Mouse (Mus musculus): Measurements from ENCODE around the gene BC037034. TPM values are rescaled to one million over a fixed set of nuclear protein-coding genes. Genes with fewer than 3 reads are reported as not detected.
A peak's percentile ranks its signal among the peaks of the same experiment; 100 is the strongest.

BC037034 gene
- polyA plus RNA-seq, 1 experiment from 2014 or later = 6.8 TPM

- ATAC-seq (replicated peaks; ENCODE audit: low FRiP score) (no peak), DNase-seq (ENCODE audit: low spot score) (no peak)
- Histone ChIP-seq H3K4me3 (ENCODE audit: low read depth, low read length) (peak overlapping the region; percentile 61), H3K4me2 (peak overlapping the region; percentile 91), H3K36me3 (ENCODE audit: control insufficient read depth, insufficient read depth, low read length) (no peaks in the 10 kb centered on the region; the same call in 1 of the 2 replicates), H3K9ac (ENCODE audit: low read depth, low read length) (peak overlapping the region; percentile 9; the same call in 1 of the 2 replicates), H3K27me3 (replicated peaks; ENCODE audit: control insufficient read depth, insufficient read depth, low read length) (peaks cover 14% of the 10 kb centered on the region), H3K27ac (ENCODE audit: low read depth, low read length) (no peak overlapping the region), H3K4me1 (replicated peaks; ENCODE audit: control insufficient read depth, insufficient read depth, low read length) (peaks cover 4% of the 10 kb centered on the region), H3K9me3 (ENCODE audit: control insufficient read depth, low read length) (no peaks in the 10 kb centered on the region)
- 21% methylated on average over 26 of the region's 26 CpGs for WGBS
These were observed 16.6 kb upstream of the BC037034 start for GRCm38 (mm10) chr5:138280425-138280768.

- H3K4me1 ChIP-seq (replicated peaks; ENCODE audit: control insufficient read depth, insufficient read depth, low read length) = peaks cover 4% of the 10 kb centered on the region
- H3K4me3 ChIP-seq (ENCODE audit: low read depth, low read length) = peak within 1 kb of the TSS; percentile 61
- no peaks in the 10 kb centered on the region for H3K9me3 ChIP-seq (ENCODE audit: control insufficient read depth, low read length)
- H3K27me3 ChIP-seq (replicated peaks; ENCODE audit: control insufficient read depth, insufficient read depth, low read length) = peaks cover 18% of the 10 kb centered on the region
- H3K27ac ChIP-seq (ENCODE audit: low read depth, low read length) = no peak within 1 kb of the TSS
- ATAC-seq (replicated peaks; ENCODE audit: low FRiP score) (peak; percentile 99), DNase-seq (ENCODE audit: low spot score) (peak; percentile 96)
- no peaks in the 10 kb centered on the region; the same call in 1 of the 2 replicates for H3K36me3 ChIP-seq (ENCODE audit: control insufficient read depth, insufficient read depth, low read length)
- peak within 1 kb of the TSS; percentile 65 for H3K9ac ChIP-seq (ENCODE audit: low read depth, low read length)
- H3K4me2 ChIP-seq = peak within 1 kb of the TSS; percentile 91
- WGBS = under 1% methylated on average over 56 of the region's 56 CpGs
These were observed 16.0 kb upstream of the BC037034 start, which contains the start of the genes Gm43720, Gpc2 and Stag3 for GRCm38 (mm10) chr5:138279585-138280424. TSS of gene Gm43720 (minus strand) at chr5:138279958. TSS of gene Gpc2 (minus strand) at chr5:138280005. TSS of gene Stag3 (plus strand) at chr5:138280240.

GRCm38 (mm10) chr5:138277994-138278393 lies 14.2 kb upstream of the BC037034 start:
- Histone ChIP-seq H3K4me1 (replicated peaks; ENCODE audit: control insufficient read depth, insufficient read depth, low read length) (peaks cover 4% of the 10 kb centered on the region), H3K36me3 (ENCODE audit: control insufficient read depth, insufficient read depth, low read length) (no peaks in the 10 kb centered on the region; the same call in 1 of the 2 replicates), H3K4me3 (ENCODE audit: low read depth, low read length) (no peak overlapping the region), H3K9me3 (ENCODE audit: control insufficient read depth, low read length) (no peaks in the 10 kb centered on the region), H3K4me2 (no peak overlapping the region), H3K9ac (ENCODE audit: low read depth, low read length) (no peak overlapping the region), H3K27me3 (replicated peaks; ENCODE audit: control insufficient read depth, insufficient read depth, low read length) (peaks cover 24% of the 10 kb centered on the region), H3K27ac (ENCODE audit: low read depth, low read length) (no peak overlapping the region)
- DNase-seq (ENCODE audit: low spot score) (no peak), ATAC-seq (replicated peaks; ENCODE audit: low FRiP score) (no peak)
- 91% methylated on average over 7 of the region's 7 CpGs for WGBS

GRCm38 (mm10) chr5:138275216-138276050 lies 11.6 kb upstream of the BC037034 start:
- Histone ChIP-seq H3K4me1 (replicated peaks; ENCODE audit: control insufficient read depth, insufficient read depth, low read length) (peaks cover 3% of the 10 kb centered on the region), H3K27me3 (replicated peaks; ENCODE audit: control insufficient read depth, insufficient read depth, low read length) (peaks cover 47% of the 10 kb centered on the region), H3K27ac (ENCODE audit: low read depth, low read length) (no peak overlapping the region), H3K4me2 (peak overlapping the region; percentile 51), H3K4me3 (ENCODE audit: low read depth, low read length) (0 out of 2 replicates have a peak overlapping the region, but pooled peaks have one; percentile 20), H3K9ac (ENCODE audit: low read depth, low read length) (no peak overlapping the region), H3K9me3 (ENCODE audit: control insufficient read depth, low read length) (no peaks in the 10 kb centered on the region), H3K36me3 (ENCODE audit: control insufficient read depth, insufficient read depth, low read length) (no peaks in the 10 kb centered on the region; the same call in 1 of the 2 replicates)
- no peak for ATAC-seq (replicated peaks; ENCODE audit: low FRiP score)
- 30% methylated on average over 41 of the region's 41 CpGs for WGBS
- no peak for DNase-seq (ENCODE audit: low spot score)

- no peak overlapping the region for H3K9ac ChIP-seq (ENCODE audit: low read depth, low read length)
- DNase-seq (ENCODE audit: low spot score) = no peak
- H3K36me3 ChIP-seq (ENCODE audit: control insufficient read depth, insufficient read depth, low read length) = no peaks in the 10 kb centered on the region; the same call in 1 of the 2 replicates
- H3K4me3 ChIP-seq (ENCODE audit: low read depth, low read length) = no peak overlapping the region
- H3K27me3 ChIP-seq (replicated peaks; ENCODE audit: control insufficient read depth, insufficient read depth, low read length) = peaks cover 49% of the 10 kb centered on the region
- H3K4me2 ChIP-seq = no peak overlapping the region
- no peak for ATAC-seq (replicated peaks; ENCODE audit: low FRiP score)
- no peaks in the 10 kb centered on the region; the same call in none of the 2 replicates for H3K4me1 ChIP-seq (replicated peaks; ENCODE audit: control insufficient read depth, insufficient read depth, low read length)
- 64% methylated on average over 8 of the region's 8 CpGs for WGBS
- H3K9me3 ChIP-seq (ENCODE audit: control insufficient read depth, low read length) = no peaks in the 10 kb centered on the region
- no peak overlapping the region for H3K27ac ChIP-seq (ENCODE audit: low read depth, low read length)
These were observed 10.4 kb upstream of the BC037034 start for GRCm38 (mm10) chr5:138274186-138274585.

- Histone ChIP-seq H3K9me3 (ENCODE audit: control insufficient read depth, low read length) (no peaks in the 10 kb centered on the region), H3K27me3 (replicated peaks; ENCODE audit: control insufficient read depth, insufficient read depth, low read length) (peaks cover 40% of the 10 kb centered on the region), H3K4me2 (peak within 1 kb of the TSS; percentile 20), H3K36me3 (ENCODE audit: control insufficient read depth, insufficient read depth, low read length) (no peaks in the 10 kb centered on the region; the same call in 1 of the 2 replicates), H3K27ac (ENCODE audit: low read depth, low read length) (no peak within 1 kb of the TSS), H3K9ac (ENCODE audit: low read depth, low read length) (peak within 1 kb of the TSS; percentile 25; the same call in 1 of the 2 replicates), H3K4me3 (ENCODE audit: low read depth, low read length) (peak within 1 kb of the TSS; percentile 10; the same call in 1 of the 2 replicates), H3K4me1 (replicated peaks; ENCODE audit: control insufficient read depth, insufficient read depth, low read length) (no peaks in the 10 kb centered on the region; the same call in none of the 2 replicates)
- ATAC-seq (replicated peaks; ENCODE audit: low FRiP score) (no peak), DNase-seq (ENCODE audit: low spot score) (no peak)
- 9% methylated on average over 12 of the region's 12 CpGs for WGBS
These were observed 8.6 kb upstream of the BC037034 start, which contains the start of gene Gal3st4 for GRCm38 (mm10) chr5:138272409-138272923. TSS of gene Gal3st4 (minus strand) at chr5:138272840.

GRCm38 (mm10) chr5:138271232-138271631 lies 7.4 kb upstream of the BC037034 start:
- DNase-seq (ENCODE audit: low spot score) (no peak), ATAC-seq (replicated peaks; ENCODE audit: low FRiP score) (no peak)
- WGBS = 52% methylated on average over 3 of the region's 3 CpGs
- H3K27me3 ChIP-seq (replicated peaks; ENCODE audit: control insufficient read depth, insufficient read depth, low read length) = peaks cover 40% of the 10 kb centered on the region
- no peaks in the 10 kb centered on the region for H3K9me3 ChIP-seq (ENCODE audit: control insufficient read depth, low read length)
- H3K4me2 ChIP-seq = no peak overlapping the region
- H3K4me3 ChIP-seq (ENCODE audit: low read depth, low read length) = no peak overlapping the region
- no peak overlapping the region for H3K27ac ChIP-seq (ENCODE audit: low read depth, low read length)
- no peaks in the 10 kb centered on the region for H3K36me3 ChIP-seq (ENCODE audit: control insufficient read depth, insufficient read depth, low read length)
- no peak overlapping the region for H3K9ac ChIP-seq (ENCODE audit: low read depth, low read length)
- no peaks in the 10 kb centered on the region; the same call in none of the 2 replicates for H3K4me1 ChIP-seq (replicated peaks; ENCODE audit: control insufficient read depth, insufficient read depth, low read length)

- DNase-seq (ENCODE audit: low spot score) (no peak), ATAC-seq (replicated peaks; ENCODE audit: low FRiP score) (no peak)
- H3K4me2 ChIP-seq = no peak overlapping the region
- H3K9ac ChIP-seq (ENCODE audit: low read depth, low read length) = no peak overlapping the region
- peaks cover 32% of the 10 kb centered on the region for H3K27me3 ChIP-seq (replicated peaks; ENCODE audit: control insufficient read depth, insufficient read depth, low read length)
- peaks cover 5% of the 10 kb centered on the region for H3K4me1 ChIP-seq (replicated peaks; ENCODE audit: control insufficient read depth, insufficient read depth, low read length)
- 72% methylated on average over 4 of the region's 4 CpGs for WGBS
- H3K27ac ChIP-seq (ENCODE audit: low read depth, low read length) = no peak overlapping the region
- no peaks in the 10 kb centered on the region for H3K36me3 ChIP-seq (ENCODE audit: control insufficient read depth, insufficient read depth, low read length)
- H3K9me3 ChIP-seq (ENCODE audit: control insufficient read depth, low read length) = no peaks in the 10 kb centered on the region
- H3K4me3 ChIP-seq (ENCODE audit: low read depth, low read length) = no peak overlapping the region
These were observed 5.1 kb upstream of the BC037034 start for GRCm38 (mm10) chr5:138268980-138269379.

Measured in liver, embryonic 11.5 days (tissue).